Mouse (Mus musculus) spleen, postnatal 14 days (tissue): ENCODE data around the gene Arl6ip5.
A peak's percentile ranks its signal among the peaks of the same experiment; 100 is the strongest.
"Not testable (repeated sequence)": the region's sequence is repeated elsewhere in the genome, so short reads cannot be mapped to it uniquely, and the experiment has no call there.

ENCODE experiments used
- DNase-seq, 2 experiments: peaks; one replicate each; pipeline ENCODE4 v3.0.0; 2021 to 2022; ENCODE audit warnings: low spot score in 2 of 2

The Arl6ip5 gene

GRCm38 (mm10) chr6:97223566-97223965 is 13.1 kb downstream of the Arl6ip5 start:
- DNase-seq: no peak

- no peak for DNase-seq
Observed at GRCm38 (mm10) chr6:97224505-97224904, 14.0 kb downstream of the Arl6ip5 start.

GRCm38 (mm10) chr6:97226083-97226491 is 15.6 kb downstream of the Arl6ip5 start:
- no peak for DNase-seq

- DNase-seq: no peak
Observed at GRCm38 (mm10) chr6:97227067-97227847, 16.8 kb downstream of the Arl6ip5 start.

DNA sequence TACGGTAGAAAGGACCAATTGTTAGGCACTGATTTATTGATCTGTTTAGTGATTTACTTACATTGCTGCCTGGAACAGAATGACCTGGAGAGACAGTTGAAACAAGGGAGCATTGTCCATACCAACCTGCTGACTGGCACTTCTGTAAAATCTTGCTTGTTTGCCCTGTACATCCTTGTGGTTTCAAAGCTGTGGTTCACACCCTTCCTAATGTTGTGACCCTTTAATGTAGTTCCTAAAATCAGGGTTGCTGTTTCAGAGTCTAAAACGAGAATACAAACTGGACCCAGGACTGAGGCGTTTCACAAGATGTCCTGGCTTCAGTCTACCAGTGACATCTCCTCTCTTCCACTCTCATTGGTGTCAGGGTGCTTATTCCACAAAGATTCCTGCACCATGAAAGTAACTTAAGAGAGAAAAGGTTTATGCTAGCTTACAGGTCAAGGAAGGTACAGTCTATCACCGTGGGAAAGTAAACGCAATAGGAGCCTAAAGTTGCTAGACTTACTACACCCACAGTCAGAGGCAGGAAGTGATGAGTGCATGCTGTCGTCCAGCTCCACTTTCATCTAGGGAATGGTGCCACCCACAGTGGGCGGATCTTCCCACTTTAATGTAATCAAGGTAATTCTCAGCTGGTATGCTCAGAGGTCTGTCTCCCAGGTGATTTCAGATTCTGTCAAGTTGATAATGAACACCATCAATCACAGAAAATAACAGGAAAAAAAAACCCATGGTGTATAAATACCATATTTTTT is 24.6 kb downstream of the Arl6ip5 start:
- no peak for DNase-seq

DNA sequence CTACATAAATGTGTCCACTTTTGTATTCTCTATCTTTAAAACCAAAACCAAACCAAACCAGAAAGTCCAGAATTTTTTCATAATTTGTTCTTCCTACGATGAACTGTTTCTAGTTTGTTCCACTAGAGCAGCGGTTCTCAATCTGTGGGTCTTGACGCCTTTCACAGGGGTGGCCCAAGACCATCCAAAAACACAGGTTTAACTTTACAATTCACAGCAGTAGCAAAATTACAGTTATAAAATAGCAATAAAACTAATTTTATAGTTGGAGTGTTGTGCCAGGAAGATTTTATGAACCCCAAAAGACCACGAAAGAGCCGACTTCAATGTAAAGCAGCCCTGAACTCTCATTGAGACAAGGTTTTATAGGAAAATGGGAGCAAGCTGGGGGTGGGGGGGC is 25.6 kb downstream of the Arl6ip5 start:
- DNase-seq: no peak

DNA sequence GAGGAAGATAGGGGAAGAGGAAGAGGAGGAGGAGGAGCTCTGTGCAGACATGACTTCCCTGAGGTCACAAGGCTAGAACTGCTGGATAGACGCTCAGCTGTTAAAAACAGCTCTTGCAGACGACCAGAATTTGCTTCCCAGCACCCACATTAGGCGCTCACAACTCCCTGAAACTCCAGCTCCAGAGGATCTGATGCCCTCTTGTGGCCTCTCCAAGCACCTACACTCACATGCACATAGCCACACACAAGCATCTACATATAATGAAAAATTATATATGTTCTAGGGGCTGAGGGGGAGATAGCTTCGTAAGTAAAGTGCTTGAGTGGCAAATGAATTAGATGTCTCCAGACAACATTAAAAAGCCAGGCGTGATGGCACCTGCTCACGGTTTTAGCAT is 28.9 kb downstream of the Arl6ip5 start:
- no peak for DNase-seq

DNA sequence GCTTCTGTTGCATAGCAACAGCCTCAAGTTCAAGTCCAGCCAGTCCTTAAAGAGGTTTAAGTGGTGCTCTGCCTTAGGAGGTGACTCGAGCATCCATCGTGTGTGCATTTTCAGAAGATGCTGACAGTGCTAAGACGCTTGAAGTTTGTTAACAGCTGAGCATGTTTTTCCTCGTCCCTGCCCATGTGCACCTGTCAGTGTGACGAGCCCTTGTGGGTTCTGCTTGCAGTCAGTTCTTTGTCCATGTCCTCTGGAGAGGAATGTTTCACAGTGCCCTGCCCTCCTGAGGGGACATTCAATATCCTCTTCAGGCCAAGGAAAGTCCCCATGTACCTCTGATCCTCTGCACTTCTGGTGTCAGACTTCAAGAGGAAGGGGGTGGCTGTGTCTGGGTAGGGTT is 29.6 kb downstream of the Arl6ip5 start:
- DNase-seq: no peak

DNA sequence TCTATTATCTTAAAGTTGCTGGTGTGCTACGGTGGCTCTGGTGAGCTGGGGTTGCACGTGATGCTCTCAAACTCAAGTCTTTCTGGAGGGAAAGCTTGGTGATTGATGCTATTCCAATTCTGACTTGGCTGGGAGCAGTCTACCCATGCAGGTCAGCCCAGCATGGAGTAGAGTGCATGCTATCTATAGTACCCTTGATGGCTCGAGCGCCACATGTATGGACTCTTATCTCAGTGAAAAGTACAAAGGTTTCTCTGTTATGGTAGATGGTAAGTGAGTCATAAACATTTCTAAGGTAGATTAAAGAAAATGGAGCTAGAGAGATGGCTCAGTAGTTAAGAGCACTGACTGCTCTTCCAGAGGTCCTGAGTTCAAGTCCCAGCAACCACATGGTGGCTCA is 32.0 kb downstream of the Arl6ip5 start:
- DNase-seq: no peak

- no peak for DNase-seq
Observed at GRCm38 (mm10) chr6:97245200-97245599, 34.7 kb downstream of the Arl6ip5 start.

GRCm38 (mm10) chr6:97250966-97251365 is 40.5 kb downstream of the Arl6ip5 start:
- peak in 1 of 2 experiments; percentile 31 for DNase-seq

GRCm38 (mm10) chr6:97252086-97252485 is 41.6 kb downstream of the Arl6ip5 start:
- no peak for DNase-seq

DNA sequence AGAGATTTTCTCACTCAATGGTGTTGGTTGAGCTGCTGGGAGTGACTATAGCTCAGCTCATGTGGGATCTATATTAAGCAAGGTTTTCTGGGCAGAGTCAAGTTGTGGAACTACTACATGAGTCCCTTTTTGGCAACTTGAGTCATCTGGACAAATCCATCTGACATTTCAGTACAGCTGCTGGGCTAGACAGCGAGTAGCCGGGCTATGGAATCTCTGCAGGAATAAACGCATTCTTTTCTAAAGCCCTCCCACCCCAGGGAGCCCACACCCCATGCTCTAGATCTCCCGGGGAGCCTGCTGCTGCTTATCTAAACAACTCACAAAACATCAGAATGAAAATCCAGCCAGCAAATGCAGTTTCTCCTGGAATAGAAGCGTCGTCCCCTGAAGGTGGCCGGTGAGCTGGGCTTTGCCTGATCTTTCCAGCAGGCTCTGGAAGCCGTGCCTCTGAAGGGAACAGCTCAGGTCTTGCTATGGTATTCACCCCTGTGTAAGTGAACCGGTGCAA is 42.3 kb downstream of the Arl6ip5 start, which contains the start of gene Lmod3:
TSS of gene Lmod3 (minus strand) at position 49 of the 511 bp plus-strand sequence.
- no peak for DNase-seq

- no peak for DNase-seq
Observed at GRCm38 (mm10) chr6:97258489-97258888, 48.0 kb downstream of the Arl6ip5 start.

DNA sequence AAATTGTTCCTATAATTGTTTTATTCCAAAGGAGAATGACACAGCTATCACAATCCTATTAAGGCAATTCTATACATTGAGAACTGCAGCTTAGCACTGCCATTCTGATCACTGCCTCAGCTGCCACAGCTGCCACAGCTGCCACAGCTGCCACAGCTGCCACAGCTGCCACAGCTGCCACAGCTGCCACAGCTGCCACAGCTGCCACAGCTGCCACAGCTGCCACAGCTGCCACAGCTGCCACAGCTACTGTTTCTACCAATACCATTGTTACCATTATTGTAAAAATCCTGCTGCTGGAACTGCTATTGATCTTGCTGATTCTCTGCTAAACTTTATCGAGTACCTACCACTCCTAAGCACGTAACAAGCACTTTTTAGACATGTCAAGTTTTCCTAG is 49.4 kb downstream of the Arl6ip5 start:
- DNase-seq: not testable (repeated sequence)

GRCm38 (mm10) chr6:97262229-97262628 is 51.7 kb downstream of the Arl6ip5 start:
- no peak for DNase-seq

DNA sequence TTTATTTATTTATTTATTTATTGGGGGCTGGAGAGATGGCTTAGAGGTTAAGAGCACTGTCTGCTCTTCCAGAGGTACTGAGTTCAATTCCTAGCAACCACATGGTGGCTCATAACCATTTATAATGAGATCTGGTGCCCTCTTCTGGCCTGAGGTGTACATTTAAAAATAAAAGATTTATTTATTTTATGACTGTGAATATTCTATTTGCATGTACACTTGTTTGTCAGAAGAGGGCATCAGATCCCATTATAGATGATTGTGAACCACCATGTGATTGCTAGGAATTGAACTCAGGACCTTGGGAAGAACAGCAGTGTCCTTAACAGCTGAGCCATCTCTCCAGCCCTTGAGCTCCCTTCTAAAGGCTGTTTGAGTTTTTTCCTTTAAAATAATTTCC is 53.3 kb downstream of the Arl6ip5 start:
- not testable (repeated sequence) for DNase-seq

GRCm38 (mm10) chr6:97265240-97265639 is 54.8 kb downstream of the Arl6ip5 start:
- DNase-seq: no peak

GRCm38 (mm10) chr6:97265705-97266104 is 55.2 kb downstream of the Arl6ip5 start:
- no peak for DNase-seq

DNA sequence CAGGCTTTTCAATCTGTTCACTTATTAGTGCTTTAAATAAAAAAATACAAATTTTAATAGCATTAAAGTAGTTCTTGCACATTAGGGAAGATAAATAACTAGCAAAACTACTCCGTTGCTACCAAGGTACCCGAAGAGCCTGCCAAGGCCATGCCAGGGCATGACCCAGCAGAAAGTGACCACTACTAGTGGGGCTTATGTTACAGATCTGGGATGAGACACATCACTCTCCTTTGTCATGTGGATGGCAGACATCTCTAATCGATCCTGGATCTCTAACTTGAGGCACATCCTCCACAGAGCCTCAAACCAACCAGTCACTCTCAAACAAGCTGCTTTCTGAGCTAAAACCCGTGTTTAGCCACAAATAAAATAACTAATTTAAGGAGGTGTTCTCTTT is 56.2 kb downstream of the Arl6ip5 start:
- no peak for DNase-seq

- DNase-seq: no peak
Observed at GRCm38 (mm10) chr6:97267132-97267531, 56.6 kb downstream of the Arl6ip5 start.

DNA sequence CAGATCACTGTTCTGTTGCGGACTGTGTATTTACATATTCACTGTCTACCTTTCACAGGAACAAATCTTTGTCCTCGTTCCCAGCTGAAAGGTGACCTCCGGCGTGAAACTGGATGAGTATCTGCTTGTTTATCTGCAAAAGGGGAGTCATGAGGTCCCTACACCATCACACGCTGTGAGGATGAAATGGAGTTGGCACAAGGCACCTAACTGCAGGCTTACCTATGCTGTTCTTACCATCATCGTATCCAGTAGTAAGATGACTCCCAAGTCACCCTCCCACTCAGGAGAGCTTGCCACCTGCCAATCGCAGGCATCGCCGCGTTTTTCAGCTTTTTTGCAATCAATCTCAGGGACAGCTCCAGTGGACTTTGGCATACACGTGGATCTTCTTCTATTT is 59.1 kb downstream of the Arl6ip5 start:
- no peak for DNase-seq

- DNase-seq: no peak
Observed at GRCm38 (mm10) chr6:97272349-97272748, 61.9 kb downstream of the Arl6ip5 start.
